Mouse (Mus musculus): ENCODE measurements around the gene Baz1b.

GRCm38 (mm10) chr5:135178523-135178922 lies 8.5 kb upstream of the Baz1b start:
- TF ChIP-seq POLR2A (IDR thresholded peaks at IDR 0.05; ENCODE audit: low read depth, low read length): no peak
- no peak for TF ChIP-seq CTCF (IDR thresholded peaks at IDR 0.05; ENCODE audit: borderline replicate concordance, insufficient read depth, low read length)

All from embryonic fibroblast, embryonic 13.5 days (primary cell).